Mouse (Mus musculus): ENCODE data around the gene Gm20388.

GRCm38 (mm10) chr8:121156990-121157491 is 1246.4 kb downstream of the Gm20388 start:
- TF ChIP-seq CTCF (IDR thresholded peaks at IDR 0.05; ENCODE audit: borderline replicate concordance, extremely low read depth, insufficient read depth, insufficient read length) (no peak), POLR2A (IDR thresholded peaks at IDR 0.05; ENCODE audit: borderline replicate concordance, extremely low read depth, insufficient read depth, insufficient read length, poor library complexity, severe bottlenecking) (no peak)

Measured in brain, embryonic 14.5 days (tissue).